Mouse (Mus musculus) embryonic stem cell, embryonic (primary cell): ENCODE measurements around the gene Atrnl1.

Source experiments
- CTCF ChIA-PET, 4 experiments: fragments of 300-600 bp in 2 of 4; fragments of 350-600 bp in 2 of 4; sonication (Branson Sonifier 250); formaldehyde crosslinking; loops; one replicate each; lab custom pipeline; 2022; ENCODE audit warnings: inconsistent platforms in 2 of 4; lab: Charles Lee
- POLR2A ChIA-PET, 4 experiments: fragments of 300-600 bp in 2 of 4; fragments of 350-600 bp in 2 of 4; sonication (Branson Sonifier 250); formaldehyde crosslinking; loops; one replicate each; lab custom pipeline; 2022; ENCODE audit warnings: antibody characterized with exemption in 4 of 4, inconsistent platforms in 1 of 4; lab: Charles Lee

The Atrnl1 gene

GRCm38 (mm10) chr19:58118864-58119263 lies 508.0 kb downstream of the Atrnl1 start:
- POLR2A ChIA-PET, result no interaction called here
- CTCF ChIA-PET, result interaction anchor here in 1 of 4 experiments (0.7 kb wide), 1 partner anchor 11 kb away, joined by 3 read pairs; no protein-coding TSS in a partner anchor

GRCm38 (mm10) chr19:58119681-58120173 lies 508.9 kb downstream of the Atrnl1 start:
- POLR2A ChIA-PET, result no interaction called here

GRCm38 (mm10) chr19:58120661-58121060 lies 509.8 kb downstream of the Atrnl1 start:
- POLR2A ChIA-PET, result no interaction called here
- CTCF ChIA-PET, result no interaction called here

More at GRCm38 (mm10) chr19:58119681-58120173, 508.9 kb downstream of the Atrnl1 start:
- CTCF ChIA-PET, result interaction anchor here in 1 of 4 experiments (0.5 kb wide), 1 partner anchor 1071 kb away, joined by 6 read pairs; no protein-coding TSS in a partner anchor

GRCm38 (mm10) chr19:58121628-58122027 lies 510.8 kb downstream of the Atrnl1 start:
- ChIA-PET POLR2A (no interaction called here), CTCF (no interaction called here)

GRCm38 (mm10) chr19:58123620-58124019 lies 512.8 kb downstream of the Atrnl1 start:
- CTCF ChIA-PET, result no interaction called here
- POLR2A ChIA-PET, result no interaction called here

- ChIA-PET CTCF (interaction anchor here in 1 of 4 experiments (0.6 kb wide), 1 partner anchor 1016 kb away, joined by 11 read pairs; no protein-coding TSS in a partner anchor), POLR2A (no interaction called here)
Measured at GRCm38 (mm10) chr19:58124566-58124965, 513.7 kb downstream of the Atrnl1 start.

- ChIA-PET POLR2A (interaction anchor here in 1 of 4 experiments (1.0 kb wide), 1 partner anchor 30 kb away, joined by 4 read pairs; no protein-coding TSS in a partner anchor), CTCF (interaction anchor here in 1 of 4 experiments (0.6 kb wide), 1 partner anchor 1016 kb away, joined by 11 read pairs; no protein-coding TSS in a partner anchor)
Measured at GRCm38 (mm10) chr19:58125010-58125409, 514.2 kb downstream of the Atrnl1 start.

- ChIA-PET CTCF (no interaction called here), POLR2A (interaction anchor here in 1 of 4 experiments (0.5 kb wide), 1 partner anchor 13 kb away, joined by 3 read pairs; no protein-coding TSS in a partner anchor)
Measured at GRCm38 (mm10) chr19:58131896-58132295, 521.1 kb downstream of the Atrnl1 start.

- POLR2A ChIA-PET, result no interaction called here
- CTCF ChIA-PET, result no interaction called here
Measured at GRCm38 (mm10) chr19:58140191-58140784, 529.5 kb downstream of the Atrnl1 start.

GRCm38 (mm10) chr19:58143853-58144454 lies 533.1 kb downstream of the Atrnl1 start:
- ChIA-PET POLR2A (interaction anchor here in 1 of 4 experiments (0.8 kb wide), 1 partner anchor 22 kb away, joined by 3 read pairs; no protein-coding TSS in a partner anchor), CTCF (interaction anchor here in 2 of 4 experiments (0.7 to 1.3 kb wide), 2 partner anchors 52 to 146 kb away, joined by 3 to 6 read pairs; no protein-coding TSS in a partner anchor)

- CTCF ChIA-PET, result interaction anchor here in 2 of 4 experiments (0.7 to 1.1 kb wide), 2 partner anchors 48 to 255 kb away, joined by 3 read pairs; no protein-coding TSS in a partner anchor
Measured at GRCm38 (mm10) chr19:58145521-58145920, 534.7 kb downstream of the Atrnl1 start.

GRCm38 (mm10) chr19:58151257-58151656 lies 540.4 kb downstream of the Atrnl1 start:
- CTCF ChIA-PET, result no interaction called here
- POLR2A ChIA-PET, result no interaction called here

More at GRCm38 (mm10) chr19:58145521-58145920, 534.7 kb downstream of the Atrnl1 start:
- POLR2A ChIA-PET, result no interaction called here

GRCm38 (mm10) chr19:58161569-58161968 lies 550.7 kb downstream of the Atrnl1 start:
- CTCF ChIA-PET, result interaction anchor here in 1 of 4 experiments (0.6 kb wide), 1 partner anchor 750 kb away, joined by 6 read pairs; no protein-coding TSS in a partner anchor
- POLR2A ChIA-PET, result interaction anchor here in 2 of 4 experiments (0.5 to 0.6 kb wide), 4 partner anchors 36 to 198 kb away, joined by 3 to 5 read pairs (median 4); no protein-coding TSS in a partner anchor

- ChIA-PET POLR2A (interaction anchor here in 3 of 4 experiments (0.5 to 0.7 kb wide), 3 partner anchors 21 to 342 kb away, joined by 3 to 4 read pairs (median 3); no protein-coding TSS in a partner anchor), CTCF (no interaction called here)
Measured at GRCm38 (mm10) chr19:58164896-58165634, 554.2 kb downstream of the Atrnl1 start.

- CTCF ChIA-PET, result no interaction called here
- POLR2A ChIA-PET, result interaction anchor here in 3 of 4 experiments (0.5 to 0.7 kb wide), 3 partner anchors 22 to 341 kb away, joined by 3 to 4 read pairs (median 3); no protein-coding TSS in a partner anchor
Measured at GRCm38 (mm10) chr19:58165635-58166015, 554.8 kb downstream of the Atrnl1 start.

GRCm38 (mm10) chr19:58166147-58166546 lies 555.3 kb downstream of the Atrnl1 start:
- CTCF ChIA-PET, result no interaction called here
- POLR2A ChIA-PET, result no interaction called here

- CTCF ChIA-PET, result no interaction called here
- POLR2A ChIA-PET, result interaction anchor here in 1 of 4 experiments (0.7 kb wide), 1 partner anchor 10 kb away, joined by 4 read pairs; no protein-coding TSS in a partner anchor
Measured at GRCm38 (mm10) chr19:58178410-58178809, 567.6 kb downstream of the Atrnl1 start.

GRCm38 (mm10) chr19:58180773-58181172 lies 569.9 kb downstream of the Atrnl1 start:
- ChIA-PET POLR2A (no interaction called here), CTCF (no interaction called here)
